Mouse (Mus musculus) spleen, adult 2 months (tissue): ENCODE results near the gene Trim46.

Experiments used
- CTCF ChIP-seq: fragments of 200-500 bp; IDR thresholded peaks from 2 replicates; pipeline ENCODE4 v1.5.1; 2011; ENCODE audit warnings: mild to moderate bottlenecking, inconsistent platforms; ENCODE audit not compliant: insufficient read depth, insufficient read length, insufficient replicate concordance; ENCODE audit errors: extremely low read depth
- POLR2A ChIP-seq: fragments of 200-500 bp; IDR thresholded peaks from 2 replicates; pipeline ENCODE4 v1.6.1; 2011; ENCODE audit warnings: low read depth, low read length, inconsistent platforms

DNA sequence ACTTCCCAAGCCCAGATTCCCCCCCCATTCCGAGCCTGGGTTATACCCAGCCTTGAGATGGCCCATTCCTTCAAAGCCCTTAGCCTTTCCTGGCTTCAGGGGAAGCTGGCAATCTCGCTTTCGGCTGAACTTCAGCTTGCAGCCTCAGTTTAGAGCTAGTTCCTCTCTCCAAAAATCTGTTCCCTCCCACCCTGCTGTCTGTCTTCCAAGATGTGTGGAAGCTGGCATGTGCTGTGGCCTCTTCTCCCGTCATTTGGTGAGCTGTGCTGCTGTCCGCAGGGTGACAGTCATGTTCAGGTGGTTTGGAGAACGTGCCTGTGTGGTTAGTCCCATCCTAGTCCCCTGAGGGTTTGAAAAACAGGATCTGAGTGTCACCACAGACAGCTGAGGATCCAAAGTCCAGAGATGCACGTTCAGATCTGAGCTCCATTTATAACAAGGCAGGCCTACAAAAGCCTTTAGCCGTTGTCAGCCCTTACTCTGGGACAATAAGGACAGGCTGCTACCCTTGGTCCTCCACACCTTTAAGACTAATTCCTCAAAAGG lies 49.6 kb upstream of the Trim46 start:
- TF ChIP-seq CTCF (no peak), POLR2A (no peak)
